Mouse (Mus musculus) liver, embryonic 14.5 days (tissue): ENCODE data around the gene Kcnip3.

Experiments
- CTCF ChIP-seq: IDR thresholded peaks from 2 replicates; pipeline ENCODE4 v1.5.1; 2016; ENCODE audit warnings: antibody characterized with exemption, low read depth, control low read depth
- EP300 ChIP-seq: IDR thresholded peaks from 2 replicates; pipeline ENCODE4 v1.6.1; 2016; ENCODE audit warnings: antibody characterized with exemption, low read depth

GRCm38 (mm10) chr2:127539494-127539893 lies 17.6 kb upstream of the Kcnip3 start:
- TF ChIP-seq CTCF (peak; percentile 62), EP300 (no peak)
